Comparison of ENCODE assay signal across 19 mouse cellular contexts in the genomic region with DNA sequence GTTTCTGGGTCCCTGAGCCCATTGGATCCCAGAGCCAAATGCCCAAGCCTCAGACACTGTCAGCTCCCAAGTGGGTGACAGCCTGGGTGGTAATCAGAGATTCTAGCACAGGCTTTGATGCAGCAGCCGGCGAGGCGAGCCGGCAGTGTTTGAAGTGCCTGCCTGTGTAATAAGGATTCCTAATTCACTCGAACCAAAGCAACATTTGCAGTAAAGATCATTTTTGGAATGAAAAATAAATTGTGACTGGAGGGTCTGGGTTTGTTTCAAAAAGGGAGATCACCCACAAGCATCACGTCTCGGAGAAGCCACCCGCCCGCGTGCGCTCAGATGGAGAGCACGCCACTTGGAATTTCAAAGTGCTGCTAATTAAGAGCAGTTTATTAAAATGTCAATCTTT.
A peak's percentile ranks its signal among the peaks of the same experiment; 100 is the strongest.
DNase-seq lines count a peak whose midpoint lies in the region; ATAC-seq and TF ChIP-seq lines count a peak whose summit lies in the region.
"Had no signal": no experiment of that assay in that cellular context is flagged by ENCODE, and none has a peak within 500 bp of the region (broad histone marks: within the 10 kb centered on the region; RNA-seq: fewer than 3 reads in every experiment).

No protein-coding gene starts in this region.

- no peak for TF ChIP-seq CTCF in brain, embryonic 14.5 days (IDR thresholded peaks at IDR 0.05; ENCODE audit: borderline replicate concordance, extremely low read depth, insufficient read depth, insufficient read length)
- TF ChIP-seq CTCF in forebrain, postnatal 0 days (IDR thresholded peaks at IDR 0.05; ENCODE audit: low read depth): no peak

- intact Hi-C loops in heart, postnatal 25 days (cut with DNase I): no loop called here

- H3K4me1 ChIP-seq in heart, embryonic 11.5 days (ENCODE audit: control insufficient read depth, insufficient read depth, low read length): no peaks in the 10 kb centered on the region; the same call in 1 of the 2 replicates
- peaks cover 4% of the 10 kb centered on the region; the same call in 1 of the 2 replicates for H3K4me1 ChIP-seq in midbrain, embryonic 14.5 days (ENCODE audit: control insufficient read depth, insufficient read depth, low read length)
- peaks cover 12% of the 10 kb centered on the region for H3K4me1 ChIP-seq in midbrain, embryonic 13.5 days (replicated peaks)
- H3K4me1 ChIP-seq in forebrain, postnatal 0 days (ENCODE audit: insufficient read depth): peaks cover 7% of the 10 kb centered on the region; the same call in 1 of the 2 replicates
- H3K4me1 ChIP-seq: liver, embryonic 13.5 days; stomach, embryonic 15.5 days had no signal

- WGBS in heart, embryonic 11.5 days (ENCODE audit: insufficient replicate concordance): 49% methylated on average over 12 of the region's 12 CpGs
- whole genome bisulfite sequencing in midbrain, embryonic 14.5 days: 47% methylated on average over 12 of the region's 12 CpGs
- 55% methylated on average over 12 of the region's 12 CpGs for WGBS in midbrain, embryonic 13.5 days
- WGBS in forebrain, postnatal 0 days: 13% methylated on average over 12 of the region's 12 CpGs

- DNase-seq in heart, postnatal 25 days (ENCODE audit: low spot score): no peak
- peak; percentile 60 for DNase-seq in midbrain, embryonic 14.5 days
- DNase-seq in brain, embryonic 14.5 days (ENCODE audit: low read depth): peak; percentile 58
- peak; percentile 54 for DNase-seq in forebrain, postnatal 0 days
- no peak for DNase-seq in thymus, postnatal 14 days
- DNase-seq: cerebellum, adult 8-10 months; kidney, adult 11 months; left cerebral cortex, postnatal 4 days; liver, embryonic 13.5 days; thymus, adult 18-20 months had no signal

- no peak overlapping the region for H3K9ac ChIP-seq in heart, embryonic 11.5 days (ENCODE audit: low read depth, low read length)
- H3K9ac ChIP-seq in midbrain, embryonic 14.5 days (replicated peaks; ENCODE audit: low read length): 0 out of 2 replicates have a peak overlapping the region, but pooled peaks have one; percentile 3
- H3K9ac ChIP-seq in midbrain, embryonic 13.5 days (replicated peaks): no peak overlapping the region
- H3K9ac ChIP-seq in forebrain, postnatal 0 days: no peak overlapping the region
- H3K9ac ChIP-seq: embryonic facial prominence, embryonic 12.5 days; liver, embryonic 13.5 days; lung, embryonic 15.5 days; midbrain, embryonic 12.5 days; stomach, embryonic 15.5 days had no signal

- no peak for TF ChIP-seq POLR2A in brain, embryonic 14.5 days (IDR thresholded peaks at IDR 0.05; ENCODE audit: borderline replicate concordance, extremely low read depth, insufficient read depth, insufficient read length, poor library complexity, severe bottlenecking)

- no peaks in the 10 kb centered on the region for H3K9me3 ChIP-seq in heart, embryonic 11.5 days (replicated peaks; ENCODE audit: control insufficient read depth, low read length)
- no peaks in the 10 kb centered on the region for H3K9me3 ChIP-seq in midbrain, embryonic 14.5 days (ENCODE audit: control insufficient read depth, low read length)
- H3K9me3 ChIP-seq in midbrain, embryonic 13.5 days: no peaks in the 10 kb centered on the region
- H3K9me3 ChIP-seq in forebrain, postnatal 0 days (ENCODE audit: low read length): no peaks in the 10 kb centered on the region
- H3K9me3 ChIP-seq: embryonic facial prominence, embryonic 12.5 days; liver, embryonic 13.5 days; lung, embryonic 15.5 days; midbrain, embryonic 12.5 days; stomach, embryonic 15.5 days had no signal

- H3K4me2 ChIP-seq in heart, embryonic 11.5 days: peak overlapping the region; percentile 16; the same call in 1 of the 2 replicates
- H3K4me2 ChIP-seq in midbrain, embryonic 14.5 days (ENCODE audit: low read length): no peak overlapping the region
- no peak overlapping the region for H3K4me2 ChIP-seq in midbrain, embryonic 13.5 days (replicated peaks)
- H3K4me2 ChIP-seq in forebrain, postnatal 0 days (ENCODE audit: low read depth): peak overlapping the region; percentile 26; the same call in 1 of the 2 replicates
- H3K4me2 ChIP-seq: embryonic facial prominence, embryonic 12.5 days; liver, embryonic 13.5 days; lung, embryonic 15.5 days; midbrain, embryonic 12.5 days; stomach, embryonic 15.5 days had no signal

- H3K36me3 ChIP-seq in heart, embryonic 11.5 days (ENCODE audit: control insufficient read depth, insufficient read depth, low read length): no peaks in the 10 kb centered on the region
- no peaks in the 10 kb centered on the region for H3K36me3 ChIP-seq in midbrain, embryonic 14.5 days (ENCODE audit: control insufficient read depth, insufficient read depth, low read length)
- no peaks in the 10 kb centered on the region for H3K36me3 ChIP-seq in midbrain, embryonic 13.5 days
- no peaks in the 10 kb centered on the region for H3K36me3 ChIP-seq in forebrain, postnatal 0 days (ENCODE audit: insufficient read depth)
- H3K36me3 ChIP-seq: embryonic facial prominence, embryonic 12.5 days; liver, embryonic 13.5 days; lung, embryonic 15.5 days; midbrain, embryonic 12.5 days; stomach, embryonic 15.5 days had no signal

- no peak overlapping the region for H3K4me3 ChIP-seq in heart, embryonic 11.5 days (ENCODE audit: low read depth, low read length)
- no peak overlapping the region for H3K4me3 ChIP-seq in midbrain, embryonic 14.5 days (replicated peaks; ENCODE audit: low read depth, low read length)
- H3K4me3 ChIP-seq in midbrain, embryonic 13.5 days (replicated peaks): no peak overlapping the region
- no peak overlapping the region for H3K4me3 ChIP-seq in forebrain, postnatal 0 days (ENCODE audit: low read depth, low read length)
- H3K4me3 ChIP-seq: embryonic facial prominence, embryonic 12.5 days; left cerebral cortex, adult 2 months; liver, embryonic 13.5 days; lung, embryonic 15.5 days; midbrain, embryonic 12.5 days; stomach, embryonic 15.5 days had no signal

- ATAC-seq in heart, embryonic 11.5 days (replicated peaks; ENCODE audit: insufficient number of reproducible peaks, low FRiP score, low TSS enrichment): no peak
- ATAC-seq in midbrain, embryonic 14.5 days (ENCODE audit: low FRiP score, low TSS enrichment): no peak
- no peak for ATAC-seq in midbrain, embryonic 13.5 days
- peak; percentile 64 for ATAC-seq in forebrain, postnatal 0 days
- ATAC-seq in erythroblast, adult 5-6 weeks (replicated peaks; ENCODE audit: low FRiP score, poor library complexity, severe bottlenecking): no peak

- H3K27me3 ChIP-seq in heart, embryonic 11.5 days (ENCODE audit: control insufficient read depth, insufficient read depth, low read length): no peaks in the 10 kb centered on the region
- no peaks in the 10 kb centered on the region for H3K27me3 ChIP-seq in midbrain, embryonic 14.5 days (ENCODE audit: control insufficient read depth, insufficient read depth, low read length)
- H3K27me3 ChIP-seq in midbrain, embryonic 13.5 days: no peaks in the 10 kb centered on the region
- H3K27me3 ChIP-seq in forebrain, postnatal 0 days (ENCODE audit: insufficient read depth, low read length): no peaks in the 10 kb centered on the region
- H3K27me3 ChIP-seq: liver, embryonic 13.5 days; stomach, embryonic 15.5 days had no signal

- H3K27ac ChIP-seq in heart, embryonic 11.5 days (ENCODE audit: low read depth, low read length): no peak overlapping the region
- H3K27ac ChIP-seq in midbrain, embryonic 14.5 days (replicated peaks; ENCODE audit: low read depth, low read length): no peak overlapping the region
- no peak overlapping the region; the same call in 1 of the 2 replicates for H3K27ac ChIP-seq in midbrain, embryonic 13.5 days
- H3K27ac ChIP-seq in forebrain, postnatal 0 days (ENCODE audit: low read depth, low read length): 0 out of 2 replicates have a peak overlapping the region, but pooled peaks have one; percentile 15
- H3K27ac ChIP-seq: embryonic facial prominence, embryonic 12.5 days; left cerebral cortex, adult 2 months; liver, embryonic 13.5 days; lung, embryonic 15.5 days; macrophage; midbrain, embryonic 12.5 days; stomach, embryonic 15.5 days had no signal

Comparison
In these comparisons a context has a peak if more than half of its experiments do, and no peak if none do; other contexts are left out.
1. H3K4me2 ChIP-seq: peak in heart, embryonic 11.5 days (single experiment) and forebrain, postnatal 0 days (single experiment); none in midbrain, embryonic 14.5 days (single experiment) and midbrain, embryonic 13.5 days (single experiment).
2. DNase-seq: peak in midbrain, embryonic 14.5 days (single experiment), brain, embryonic 14.5 days (single experiment) and forebrain, postnatal 0 days (single experiment); none in heart, postnatal 25 days (single experiment) and thymus, postnatal 14 days (single experiment).